Mouse (Mus musculus) kidney, embryonic 14.5 days (tissue): ENCODE measurements around the gene Cds1. TPM values are rescaled to one million over a fixed set of nuclear protein-coding genes. Genes with fewer than 3 reads are reported as not detected.

Experiments
- ATAC-seq: fragments of 200-750 bp; cut with Nextera tagmentation; 2 replicates; pipeline ENCODE4 v1.8.0; 2017; ENCODE audit warnings: moderate number of reproducible peaks, mild to moderate bottlenecking, moderate TSS enrichment, moderate library complexity; ENCODE audit not compliant: low FRiP score, low TSS enrichment
- H3K27ac ChIP-seq: fragments of 300-500 bp; sonication (generic); 2 replicates; pipeline ENCODE4 v1.5.1; 2014; ENCODE audit warnings: low read depth, mild to moderate bottlenecking, low read length, moderate library complexity, mixed read lengths
- H3K27me3 ChIP-seq: fragments of 300-500 bp; sonication (generic); 2 replicates; pipeline ENCODE4 v1.6.1; 2014; ENCODE audit warnings: mild to moderate bottlenecking, low read length; ENCODE audit not compliant: control insufficient read depth, insufficient read depth
- H3K36me3 ChIP-seq: fragments of 300-500 bp; sonication (generic); 2 replicates; pipeline ENCODE4 v1.6.1; 2014; ENCODE audit warnings: low read length, mixed read lengths; ENCODE audit not compliant: control insufficient read depth, insufficient read depth
- H3K4me1 ChIP-seq: fragments of 300-500 bp; sonication (generic); 2 replicates; pipeline ENCODE4 v1.6.1; 2014; ENCODE audit warnings: low read length, mixed read lengths; ENCODE audit not compliant: control insufficient read depth, insufficient read depth
- H3K4me2 ChIP-seq: fragments of 300-500 bp; sonication (generic); replicated peaks from 2 replicates; pipeline ENCODE4 v1.6.1; 2014; ENCODE audit warnings: low read depth, mild to moderate bottlenecking, low read length
- H3K4me3 ChIP-seq: fragments of 300-500 bp; sonication (generic); 2 replicates; pipeline ENCODE4 v1.5.1; 2014; ENCODE audit warnings: mild to moderate bottlenecking, low read length
- H3K9ac ChIP-seq: fragments of 300-500 bp; sonication (generic); 2 replicates; pipeline ENCODE4 v1.6.1; 2014; ENCODE audit warnings: low read depth, mild to moderate bottlenecking, low read length, moderate library complexity
- H3K9me3 ChIP-seq: fragments of 300-500 bp; sonication (generic); 2 replicates; pipeline ENCODE4 v1.6.1; 2016; ENCODE audit warnings: low read length; ENCODE audit not compliant: control insufficient read depth
- WGBS: fragments of 180-500 bp; shearing (Covaris S2); extraction: QIAGEN DNeasy Blood & Tissue Kit; methylation state at CpG from one replicate; pipeline ENCODE4 v1.1.7; 2014; 5-methylcytosine and 5-hydroxymethylcytosine counted together
- polyA plus RNA-seq: library from polyadenylated mRNA; unstranded; fragments of >200 nt; fragmentation: Nextera tagmentation; extraction: Ambion mirVana; gene quantifications from 2 replicates; pipeline ENCODE4 v1.2.1, GENCODE M21; 2014

The Cds1 gene
- polyA plus RNA-seq = 6.4 and 10.9 TPM in 2 replicates

GRCm38 (mm10) chr5:101764554-101765347, at the start of gene Cds1:
Cds1 (plus strand) TSS chr5:101765130.
- under 1% methylated on average over 61 of the region's 91 CpGs for WGBS

GRCm38 (mm10) chr5:101724216-101724615, 40.7 kb upstream of the Cds1 start:
- no peak for ATAC-seq
- 0 out of 2 replicates have a peak, but pooled peaks cover under 1% of the 10 kb centered on the region for H3K4me1 ChIP-seq
- H3K9me3 ChIP-seq = no peaks in the 10 kb centered on the region
- no peak overlapping the region for H3K27ac ChIP-seq
- H3K36me3 ChIP-seq = no peaks in the 10 kb centered on the region
- H3K9ac ChIP-seq = no peak overlapping the region
- no peaks in the 10 kb centered on the region for H3K27me3 ChIP-seq
- WGBS = 78% methylated on average over 9 of the region's 9 CpGs
- H3K4me2 ChIP-seq = no peak overlapping the region
- H3K4me3 ChIP-seq = no peak overlapping the region

More at GRCm38 (mm10) chr5:101764554-101765347, at the start of gene Cds1:
- Histone ChIP-seq H3K27ac (no peak within 1 kb of the TSS), H3K9ac (peak within 1 kb of the TSS; percentile 65), H3K9me3 (no peaks in the 10 kb centered on the region), H3K4me1 (0 out of 2 replicates have a peak, but pooled peaks cover 4% of the 10 kb centered on the region), H3K4me3 (peak within 1 kb of the TSS; percentile 77), H3K27me3 (peaks cover 19% of the 10 kb centered on the region), H3K4me2 (peak within 1 kb of the TSS; percentile 100), H3K36me3 (no peaks in the 10 kb centered on the region)
- peak; percentile 89 for ATAC-seq

- no peak for ATAC-seq
- Histone ChIP-seq H3K36me3 (no peaks in the 10 kb centered on the region), H3K4me2 (no peak overlapping the region), H3K4me3 (no peak overlapping the region), H3K27ac (no peak overlapping the region), H3K9me3 (no peaks in the 10 kb centered on the region), H3K9ac (no peak overlapping the region), H3K27me3 (no peaks in the 10 kb centered on the region), H3K4me1 (0 out of 2 replicates have a peak, but pooled peaks cover 2% of the 10 kb centered on the region)
- 88% methylated on average over 16 of the region's 16 CpGs for WGBS
Observed at GRCm38 (mm10) chr5:101724756-101725155, 40.2 kb upstream of the Cds1 start.

- ATAC-seq = no peak; the same call in 1 of the 2 replicates
- Histone ChIP-seq H3K9ac (no peak overlapping the region), H3K27ac (no peak overlapping the region), H3K4me3 (no peak overlapping the region), H3K36me3 (no peaks in the 10 kb centered on the region), H3K4me1 (0 out of 2 replicates have a peak, but pooled peaks cover 2% of the 10 kb centered on the region), H3K9me3 (no peaks in the 10 kb centered on the region), H3K27me3 (no peaks in the 10 kb centered on the region), H3K4me2 (no peak overlapping the region)
- 64% methylated on average over 8 of the region's 8 CpGs for WGBS
Observed at GRCm38 (mm10) chr5:101725703-101726102, 39.2 kb upstream of the Cds1 start.

- H3K9me3 ChIP-seq = no peaks in the 10 kb centered on the region
- no peak overlapping the region for H3K4me3 ChIP-seq
- no peaks in the 10 kb centered on the region for H3K27me3 ChIP-seq
- no peak overlapping the region for H3K4me2 ChIP-seq
- H3K9ac ChIP-seq = no peak overlapping the region
- H3K36me3 ChIP-seq = no peaks in the 10 kb centered on the region
- ATAC-seq = no peak
- WGBS = 80% methylated on average over 6 of the region's 6 CpGs
- H3K27ac ChIP-seq = no peak overlapping the region
- 0 out of 2 replicates have a peak, but pooled peaks cover 2% of the 10 kb centered on the region for H3K4me1 ChIP-seq
Observed at GRCm38 (mm10) chr5:101726371-101726770, 38.6 kb upstream of the Cds1 start.

- Histone ChIP-seq H3K9ac (no peak overlapping the region), H3K27ac (peak overlapping the region; percentile 11; the same call in 1 of the 2 replicates), H3K4me1 (0 out of 2 replicates have a peak, but pooled peaks cover 2% of the 10 kb centered on the region), H3K36me3 (no peaks in the 10 kb centered on the region), H3K27me3 (no peaks in the 10 kb centered on the region), H3K9me3 (no peaks in the 10 kb centered on the region), H3K4me2 (no peak overlapping the region), H3K4me3 (no peak overlapping the region)
- WGBS = 66% methylated on average over 8 of the region's 8 CpGs
- ATAC-seq = peak; percentile 47; the same call in 1 of the 2 replicates
Observed at GRCm38 (mm10) chr5:101728304-101728905, 36.5 kb upstream of the Cds1 start.

GRCm38 (mm10) chr5:101737341-101737740, 27.6 kb upstream of the Cds1 start:
- Histone ChIP-seq H3K4me3 (no peak overlapping the region), H3K27ac (no peak overlapping the region), H3K27me3 (no peaks in the 10 kb centered on the region), H3K9ac (no peak overlapping the region), H3K4me2 (no peak overlapping the region), H3K4me1 (no peaks in the 10 kb centered on the region), H3K36me3 (no peaks in the 10 kb centered on the region), H3K9me3 (no peaks in the 10 kb centered on the region)
- WGBS = 50% methylated on average over 3 of the region's 3 CpGs
- ATAC-seq = no peak

GRCm38 (mm10) chr5:101740471-101741223, 24.3 kb upstream of the Cds1 start:
- Histone ChIP-seq H3K4me1 (no peaks in the 10 kb centered on the region), H3K27me3 (no peaks in the 10 kb centered on the region), H3K36me3 (no peaks in the 10 kb centered on the region), H3K4me2 (no peak overlapping the region), H3K27ac (no peak overlapping the region), H3K9ac (no peak overlapping the region), H3K4me3 (no peak overlapping the region), H3K9me3 (no peaks in the 10 kb centered on the region)
- peak; percentile 71; the same call in 1 of the 2 replicates for ATAC-seq
- 52% methylated on average over 16 of the region's 16 CpGs for WGBS
